Mouse (Mus musculus) CH12.LX (cell line): ENCODE data around the gene Frmd5.
"Not testable (repeated sequence)": the region's sequence is repeated elsewhere in the genome, so short reads cannot be mapped to it uniquely, and the experiment has no call there.

Experiments
- CTCF ChIP-seq, 2 experiments: IDR thresholded peaks in 1 of 2; conservative IDR thresholded peaks in 1 of 2; 2 replicates each; pipeline ENCODE4 v1.5.1; 2011 to 2012; ENCODE audit warnings: low read depth in 2 of 2, low read length in 2 of 2, improper control_type of control experiment in 1 of 2, inconsistent platforms in 1 of 2, mild to moderate bottlenecking in 1 of 2, moderate library complexity in 1 of 2
- HCFC1 ChIP-seq: IDR thresholded peaks from 2 replicates; pipeline ENCODE4 v1.6.1; 2012; ENCODE audit warnings: low read depth, mild to moderate bottlenecking, inconsistent platforms, low read length, improper control_type of control experiment
- MAX ChIP-seq: IDR thresholded peaks from 2 replicates; pipeline ENCODE4 v1.6.1; 2011; ENCODE audit warnings: low read length, improper control_type of control experiment
- MAZ ChIP-seq: IDR thresholded peaks from 2 replicates; pipeline ENCODE4 v1.6.1; 2012; ENCODE audit warnings: low read depth, mild to moderate bottlenecking, inconsistent platforms, low read length, improper control_type of control experiment, moderate library complexity
- MYC ChIP-seq: IDR thresholded peaks from 2 replicates; pipeline ENCODE4 v1.6.1; 2011; ENCODE audit warnings: low read depth, mild to moderate bottlenecking, improper control_type of control experiment, low read length
- NELFE ChIP-seq: IDR thresholded peaks from 2 replicates; pipeline ENCODE4 v1.6.1; 2011; ENCODE audit warnings: low read depth, low read length, improper control_type of control experiment
- POLR2A ChIP-seq: IDR thresholded peaks from 2 replicates; pipeline ENCODE4 v1.6.1; 2011; ENCODE audit warnings: low read depth, mild to moderate bottlenecking, improper control_type of control experiment, low read length
- SIN3A ChIP-seq: IDR thresholded peaks from 2 replicates; pipeline ENCODE4 v1.6.1; 2012; ENCODE audit warnings: low read length, improper control_type of control experiment, inconsistent platforms
- TBP ChIP-seq: conservative IDR thresholded peaks from 2 replicates; pipeline ENCODE4 v1.6.1; 2011; ENCODE audit warnings: low read depth, low read length, improper control_type of control experiment
- UBTF ChIP-seq: IDR thresholded peaks from 2 replicates; pipeline ENCODE4 v1.6.1; 2012; ENCODE audit warnings: low read depth, mild to moderate bottlenecking, inconsistent platforms, low read length, improper control_type of control experiment, moderate library complexity
- ZNF384 ChIP-seq: IDR thresholded peaks from 2 replicates; pipeline ENCODE4 v1.6.1; 2012; ENCODE audit warnings: low read depth, low read length, improper control_type of control experiment, inconsistent platforms

GRCm38 (mm10) chr2:121512991-121513765 lies 293.7 kb downstream of the Frmd5 start:
- not testable (repeated sequence) for TF ChIP-seq SIN3A; NELFE; HCFC1; MAX; POLR2A; TBP; CTCF (conservative IDR thresholded peaks at IDR 0.05 in 1 of 2, IDR thresholded peaks at IDR 0.05 in 1 of 2; ENCODE audit: low read depth in 2 of 2, low read length in 2 of 2); UBTF; MYC; MAZ; ZNF384
